Mouse (Mus musculus) CH12.LX (cell line): ENCODE data around the gene Mta2. TPM values are rescaled to one million over a fixed set of nuclear protein-coding genes. Genes with fewer than 3 reads are reported as not detected.
A peak's percentile ranks its signal among the peaks of the same experiment; 100 is the strongest.

Experiments
- DNase-seq: peaks from one replicate; pipeline ENCODE4 v3.0.0-alpha.2; 2013; ENCODE audit errors: extremely low read depth
- H3K27ac ChIP-seq: 2 replicates; pipeline ENCODE4 v1.5.1; 2012; ENCODE audit warnings: low read depth, mild to moderate bottlenecking, control low read depth, moderate library complexity; ENCODE audit not compliant: insufficient read depth
- H3K27me3 ChIP-seq: replicated peaks from 2 replicates; pipeline ENCODE3; 2012; ENCODE audit warnings: inconsistent platforms
- H3K36me3 ChIP-seq, 2 experiments: replicated peaks in 1 of 2; 2 replicates each; pipeline versions ENCODE3 to v1.6.1; 2012; ENCODE audit warnings: inconsistent platforms in 1 of 2, low read length in 1 of 2, mild to moderate bottlenecking in 1 of 2, mixed read lengths in 1 of 2, moderate library complexity in 1 of 2; ENCODE audit not compliant: control insufficient read depth in 1 of 2, insufficient read depth in 1 of 2
- H3K4me1 ChIP-seq, 2 experiments: 2 replicates each; pipeline ENCODE4 v1.6.1; 2012; ENCODE audit warnings: inconsistent platforms in 1 of 2, moderate library complexity in 1 of 2; ENCODE audit not compliant: insufficient read depth in 2 of 2, control insufficient read depth in 1 of 2
- H3K4me2 ChIP-seq: 2 replicates; pipeline ENCODE4 v1.6.1; 2012; ENCODE audit warnings: low read depth, mild to moderate bottlenecking, control low read depth; ENCODE audit not compliant: poor library complexity, insufficient read depth, severe bottlenecking
- H3K4me3 ChIP-seq, 3 experiments: fragments of 150-350 bp in 1 of 3; sonication (generic) in 1 of 3; replicated peaks in 1 of 3; 2 replicates each; pipeline versions ENCODE3 to v1.5.1; 2011 to 2012; ENCODE audit warnings: low read depth in 2 of 3, low read length in 2 of 3, mild to moderate bottlenecking in 2 of 3, moderate library complexity in 2 of 3, control low read depth in 1 of 3, improper control_type of control experiment in 1 of 3, inconsistent platforms in 1 of 3, mixed read lengths in 1 of 3; ENCODE audit not compliant: poor library complexity in 1 of 3
- H3K79me2 ChIP-seq: replicated peaks from 2 replicates; pipeline ENCODE4 v1.6.1; 2012; ENCODE audit warnings: mild to moderate bottlenecking, moderate library complexity; ENCODE audit not compliant: control insufficient read depth, poor library complexity, insufficient read depth, severe bottlenecking; ENCODE audit errors: extremely low read depth
- H3K9ac ChIP-seq: 2 replicates; pipeline ENCODE4 v1.6.1; 2012; ENCODE audit warnings: low read depth, mild to moderate bottlenecking, control low read depth, moderate library complexity; ENCODE audit not compliant: insufficient read depth
- H3K9me3 ChIP-seq: replicated peaks from 2 replicates; pipeline ENCODE3; 2012; ENCODE audit warnings: low read length, inconsistent platforms, mixed read lengths
- BHLHE40 ChIP-seq: IDR thresholded peaks from 2 replicates; pipeline ENCODE4 v1.6.1; 2011; ENCODE audit warnings: mild to moderate bottlenecking, low read depth, low read length, improper control_type of control experiment
- CHD2 ChIP-seq: IDR thresholded peaks from 2 replicates; pipeline ENCODE4 v1.6.1; 2011; ENCODE audit warnings: low read length, improper control_type of control experiment
- CTCF ChIP-seq, 2 experiments: IDR thresholded peaks in 1 of 2; conservative IDR thresholded peaks in 1 of 2; 2 replicates each; pipeline ENCODE4 v1.5.1; 2011 to 2012; ENCODE audit warnings: low read depth in 2 of 2, low read length in 2 of 2, improper control_type of control experiment in 1 of 2, inconsistent platforms in 1 of 2, mild to moderate bottlenecking in 1 of 2, moderate library complexity in 1 of 2
- E2F4 ChIP-seq: IDR thresholded peaks from 2 replicates; pipeline ENCODE4 v1.6.1; 2011; ENCODE audit warnings: low read depth, low read length, improper control_type of control experiment; ENCODE audit not compliant: insufficient replicate concordance
- ETS1 ChIP-seq: conservative IDR thresholded peaks from 2 replicates; pipeline ENCODE4 v1.6.1; 2012; ENCODE audit warnings: low read depth, mild to moderate bottlenecking, inconsistent platforms, low read length, improper control_type of control experiment, moderate library complexity
- HCFC1 ChIP-seq: IDR thresholded peaks from 2 replicates; pipeline ENCODE4 v1.6.1; 2012; ENCODE audit warnings: low read depth, mild to moderate bottlenecking, inconsistent platforms, low read length, improper control_type of control experiment
- IRF4 ChIP-seq: IDR thresholded peaks from 2 replicates; pipeline ENCODE4 v1.6.1; 2014; ENCODE audit warnings: low read depth, mild to moderate bottlenecking, inconsistent platforms, low read length, improper control_type of control experiment
- KAT2A ChIP-seq: IDR thresholded peaks from 2 replicates; pipeline ENCODE4 v1.6.1; 2012; ENCODE audit warnings: low read length, improper control_type of control experiment, inconsistent platforms; ENCODE audit not compliant: insufficient replicate concordance
- MAX ChIP-seq: IDR thresholded peaks from 2 replicates; pipeline ENCODE4 v1.6.1; 2011; ENCODE audit warnings: low read length, improper control_type of control experiment
- MXI1 ChIP-seq: IDR thresholded peaks from 2 replicates; pipeline ENCODE4 v1.6.1; 2011; ENCODE audit warnings: mild to moderate bottlenecking, low read depth, low read length, improper control_type of control experiment
- MYC ChIP-seq: IDR thresholded peaks from 2 replicates; pipeline ENCODE4 v1.6.1; 2011; ENCODE audit warnings: low read depth, mild to moderate bottlenecking, improper control_type of control experiment, low read length
- POLR2AphosphoS2 ChIP-seq: IDR thresholded peaks from 2 replicates; pipeline ENCODE4 v1.6.1; 2011; ENCODE audit warnings: low read depth, low read length, improper control_type of control experiment
- RCOR1 ChIP-seq: conservative IDR thresholded peaks from 2 replicates; pipeline ENCODE4 v1.6.1; 2012; ENCODE audit warnings: low read depth, mild to moderate bottlenecking, inconsistent platforms, low read length, improper control_type of control experiment
- SIN3A ChIP-seq: IDR thresholded peaks from 2 replicates; pipeline ENCODE4 v1.6.1; 2012; ENCODE audit warnings: low read length, improper control_type of control experiment, inconsistent platforms
- TBP ChIP-seq: conservative IDR thresholded peaks from 2 replicates; pipeline ENCODE4 v1.6.1; 2011; ENCODE audit warnings: low read depth, low read length, improper control_type of control experiment
- TCF12 ChIP-seq: IDR thresholded peaks from 2 replicates; pipeline ENCODE4 v1.6.1; 2014; ENCODE audit warnings: low read depth, mild to moderate bottlenecking, inconsistent platforms, low read length, improper control_type of control experiment
- UBTF ChIP-seq: IDR thresholded peaks from 2 replicates; pipeline ENCODE4 v1.6.1; 2012; ENCODE audit warnings: low read depth, mild to moderate bottlenecking, inconsistent platforms, low read length, improper control_type of control experiment, moderate library complexity
- USF1 ChIP-seq: IDR thresholded peaks from 2 replicates; pipeline ENCODE4 v1.6.1; 2014; ENCODE audit warnings: low read depth, mild to moderate bottlenecking, inconsistent platforms, low read length, improper control_type of control experiment
- ZC3H11A ChIP-seq: IDR thresholded peaks from 2 replicates; pipeline ENCODE4 v1.6.1; 2012; ENCODE audit warnings: low read depth, mild to moderate bottlenecking, inconsistent platforms, low read length, improper control_type of control experiment
- dilution Hi-C: fragments of 300-500 bp; cut with MboI; formaldehyde crosslinking; loops from 2 replicates; pipeline ENCODE4 v1.14.3; 2020; ENCODE audit warnings: low sequenced_read_pairs; ENCODE audit not compliant: extremely low pct_unique_long_range_greater_than_20kb, extremely low pct_ligation_motif_present
- in situ Hi-C: fragments of 300-500 bp; cut with MboI; formaldehyde crosslinking; loops from 3 replicates; pipeline ENCODE4 v1.14.3; 2019; ENCODE audit warnings: low sequenced_read_pairs, low pct_ligation_motif_present, low pct_unique_long_range_greater_than_20kb, mixed read lengths
- polyA plus RNA-seq: library from polyadenylated mRNA; unstranded; fragments of >175 nt; gene quantifications from 2 replicates; pipeline ENCODE4 v1.2.1, GENCODE M21; 2012; ENCODE audit warnings: low read depth; ENCODE audit not compliant: insufficient read length
- total RNA-seq, 2 experiments: library from RNA; depleted of rRNA; stranded (reverse); fragments of 300-350 nt in 1 of 2; fragments of >200 nt in 1 of 2; gene quantifications; 2 replicates each; pipeline ENCODE4 v1.2.3; 2012 to 2014

The Mta2 gene
- total and polyA plus RNA-seq, 3 experiments: 115 to 162 (median 131) TPM

- in situ Hi-C loops: no loop called here
- no peak for DNase-seq
These were observed 11.6 kb upstream of the Mta2 start for GRCm38 (mm10) chr19:8930117-8930516.

DNA sequence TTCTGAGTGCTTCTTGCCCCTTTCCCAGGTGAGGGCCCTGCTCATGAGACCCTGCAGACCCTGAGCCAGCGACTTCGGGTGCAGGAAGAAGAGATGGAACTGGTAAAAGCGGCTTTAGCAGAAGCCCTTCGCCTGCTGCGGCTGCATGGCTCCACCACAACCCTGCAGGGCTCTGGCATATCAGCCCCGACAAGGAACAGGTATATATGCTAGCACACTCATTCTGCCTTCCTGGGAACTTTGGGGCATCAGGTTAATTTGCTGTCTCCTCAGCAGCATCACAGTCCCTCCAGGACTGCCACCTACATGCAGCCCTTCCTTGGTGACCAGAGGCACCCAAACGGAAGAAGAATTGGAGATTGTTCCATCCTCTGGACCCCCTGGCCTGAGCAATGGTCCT lies 10.9 kb upstream of the Mta2 start:
- dilution Hi-C loops: no loop called here
- DNase-seq: no peak
- H3K27ac ChIP-seq: no peak overlapping the region
- peaks cover 12 to 31% of the 10 kb centered on the region in 2 experiments; a peak in 3 of 4 replicates for H3K4me1 ChIP-seq
- H3K4me3 ChIP-seq: peak overlapping the region in 2 of 3 experiments; percentile 80 to 89
- peak overlapping the region; percentile 83; the same call in 1 of the 2 replicates for H3K9ac ChIP-seq
- H3K36me3 ChIP-seq: peaks cover 40 to 78% of the 10 kb centered on the region in 2 experiments
- H3K9me3 ChIP-seq: no peaks in the 10 kb centered on the region
- TF ChIP-seq TBP (no peak), UBTF (no peak), ETS1 (no peak), SIN3A (no peak), USF1 (no peak), E2F4 (no peak), CTCF (conservative IDR thresholded peaks at IDR 0.05 in 1 of 2, IDR thresholded peaks at IDR 0.05 in 1 of 2; ENCODE audit: low read depth in 2 of 2, low read length in 2 of 2) (no peak), BHLHE40 (no peak)
- in situ Hi-C loops: no loop called here
- H3K79me2 ChIP-seq: peaks cover 6% of the 10 kb centered on the region; the same call in 1 of the 2 replicates
- no peaks in the 10 kb centered on the region for H3K27me3 ChIP-seq
- H3K4me2 ChIP-seq: peak overlapping the region; percentile 76

More at GRCm38 (mm10) chr19:8930117-8930516, 11.6 kb upstream of the Mta2 start:
- peak overlapping the region; percentile 83 for H3K9ac ChIP-seq
- TF ChIP-seq UBTF: no peak
- TF ChIP-seq HCFC1: no peak
- H3K36me3 ChIP-seq: peaks cover 42 to 78% of the 10 kb centered on the region in 2 experiments
- H3K4me1 ChIP-seq: peaks cover 12 to 31% of the 10 kb centered on the region in 2 experiments; a peak in 3 of 4 replicates
- peak overlapping the region; percentile 80 to 93 (median 89) for H3K4me3 ChIP-seq
- peak overlapping the region; percentile 76 for H3K4me2 ChIP-seq
- H3K27me3 ChIP-seq: no peaks in the 10 kb centered on the region
- no peaks in the 10 kb centered on the region for H3K9me3 ChIP-seq
- H3K79me2 ChIP-seq: peaks cover 6% of the 10 kb centered on the region; the same call in 1 of the 2 replicates
- H3K27ac ChIP-seq: peak overlapping the region; percentile 75
- dilution Hi-C loops: no loop called here

DNA sequence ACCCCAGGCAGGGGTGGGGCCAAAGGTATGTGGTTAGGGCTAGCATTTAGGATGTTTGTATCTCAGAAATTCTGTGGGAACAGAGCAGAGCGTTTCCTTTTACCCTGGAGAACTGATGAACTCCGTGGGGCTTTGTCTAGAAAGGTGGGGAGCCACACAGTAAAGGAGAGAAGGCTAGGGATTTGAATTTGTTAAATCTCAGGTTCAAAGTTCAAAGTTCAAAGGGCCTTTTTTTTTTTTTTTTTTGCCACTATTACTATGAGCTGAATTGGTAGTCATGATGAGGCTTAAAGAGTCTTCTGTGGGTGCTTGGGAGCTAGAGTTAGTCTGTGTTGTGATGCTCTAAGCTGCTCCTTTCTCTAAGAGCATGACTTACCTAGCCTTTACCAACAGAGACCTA lies 4.9 kb upstream of the Mta2 start:
- Histone ChIP-seq H3K36me3 (peaks cover 58 to 84% of the 10 kb centered on the region in 2 experiments), H3K27me3 (no peaks in the 10 kb centered on the region)
- dilution Hi-C loops: no loop called here

More for the DNA sequence above, 4.9 kb upstream of the Mta2 start:
- no peak for TF ChIP-seq POLR2AphosphoS2
- no peak for TF ChIP-seq ZC3H11A
- no peak for TF ChIP-seq TBP
- TF ChIP-seq KAT2A: no peak
- TF ChIP-seq MXI1: no peak
- TF ChIP-seq SIN3A: no peak
- TF ChIP-seq TCF12: no peak
- no peak for TF ChIP-seq IRF4
- no peak for TF ChIP-seq MYC
- TF ChIP-seq BHLHE40: no peak
- TF ChIP-seq RCOR1: no peak
- no peak for TF ChIP-seq MAX
- TF ChIP-seq CHD2: no peak
- no peak for TF ChIP-seq USF1
- TF ChIP-seq E2F4: no peak
- no peaks in the 10 kb centered on the region; the same call in 1 of the 2 replicates for H3K79me2 ChIP-seq
- H3K4me2 ChIP-seq: no peak overlapping the region
- H3K4me1 ChIP-seq: peaks cover 11 to 24% of the 10 kb centered on the region in 2 experiments
- H3K9me3 ChIP-seq: no peaks in the 10 kb centered on the region
- no peak for DNase-seq
- no peak overlapping the region for H3K27ac ChIP-seq
- no peak overlapping the region for H3K4me3 ChIP-seq
- in situ Hi-C loops: loop anchor here (5.0 kb wide), 1 partner anchor 39 kb away; the partner anchor contains the start of gene Ganab
- no peak overlapping the region for H3K9ac ChIP-seq
